Mouse (Mus musculus) A20 (cell line): Measurements from ENCODE around the gene Zfp82.
A peak's percentile ranks its signal among the peaks of the same experiment; 100 is the strongest.
"Not testable (repeated sequence)": the region's sequence is repeated elsewhere in the genome, so short reads cannot be mapped to it uniquely, and the experiment has no call there.

Experiments
- DNase-seq: peaks from one replicate; pipeline ENCODE4 v3.0.0-alpha.2; 2011; ENCODE audit warnings: low read depth, low spot score

Gene Zfp82

GRCm38 (mm10) chr7:30072146-30073028, at the start of gene Zfp82:
Gene Zfp82 (minus strand): TSS chr7:30072900.
- DNase-seq = peak; percentile 95

DNA sequence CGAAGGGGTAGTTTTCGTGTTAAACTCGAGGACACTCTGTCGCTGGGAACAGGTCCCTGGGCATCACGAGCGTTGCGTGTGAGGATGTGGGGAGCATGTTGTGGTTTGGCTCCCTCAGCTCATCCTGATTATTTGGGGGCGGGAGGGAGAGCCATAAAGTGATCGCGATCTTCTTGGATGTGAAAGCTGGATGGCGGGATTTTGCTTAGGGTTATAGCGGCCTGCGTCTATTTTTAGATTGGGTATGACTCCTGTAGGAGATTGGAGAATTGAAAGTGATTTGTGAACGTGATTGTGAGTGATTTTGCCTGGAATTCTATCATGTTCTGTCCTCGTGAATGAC, 49.5 kb upstream of the Zfp82 start:
- no peak for DNase-seq

- DNase-seq = peak; percentile 93
Observed at GRCm38 (mm10) chr7:30121308-30122187, 48.8 kb upstream of the Zfp82 start, which contains the start of gene Zfp382. Gene Zfp382 (plus strand): TSS chr7:30121942.

- DNase-seq = not testable (repeated sequence)
Observed at GRCm38 (mm10) chr7:30117935-30118334, 45.2 kb upstream of the Zfp82 start.

DNA sequence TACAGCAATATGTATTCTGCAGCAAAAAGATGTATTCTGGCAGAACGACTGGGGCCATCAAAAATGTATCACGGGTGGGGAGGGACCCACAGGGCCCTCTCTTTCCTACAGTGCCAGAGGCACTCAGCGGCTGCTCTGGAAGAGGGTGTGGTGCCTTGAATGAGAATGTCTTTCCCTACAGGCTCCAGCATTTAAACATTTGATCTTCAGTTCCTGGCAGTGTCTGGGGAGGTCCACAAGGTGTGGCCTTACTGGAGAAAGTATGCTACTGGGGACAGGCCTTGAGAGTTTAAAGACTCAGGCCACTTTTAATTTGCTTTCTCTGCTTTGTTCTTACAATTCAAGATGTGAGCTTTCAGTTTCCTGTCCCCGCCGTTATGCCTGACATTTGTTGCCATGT, 43.4 kb upstream of the Zfp82 start:
- DNase-seq = no peak

- DNase-seq = peak; percentile 81
Observed at GRCm38 (mm10) chr7:30099297-30099696, 26.6 kb upstream of the Zfp82 start.

DNA sequence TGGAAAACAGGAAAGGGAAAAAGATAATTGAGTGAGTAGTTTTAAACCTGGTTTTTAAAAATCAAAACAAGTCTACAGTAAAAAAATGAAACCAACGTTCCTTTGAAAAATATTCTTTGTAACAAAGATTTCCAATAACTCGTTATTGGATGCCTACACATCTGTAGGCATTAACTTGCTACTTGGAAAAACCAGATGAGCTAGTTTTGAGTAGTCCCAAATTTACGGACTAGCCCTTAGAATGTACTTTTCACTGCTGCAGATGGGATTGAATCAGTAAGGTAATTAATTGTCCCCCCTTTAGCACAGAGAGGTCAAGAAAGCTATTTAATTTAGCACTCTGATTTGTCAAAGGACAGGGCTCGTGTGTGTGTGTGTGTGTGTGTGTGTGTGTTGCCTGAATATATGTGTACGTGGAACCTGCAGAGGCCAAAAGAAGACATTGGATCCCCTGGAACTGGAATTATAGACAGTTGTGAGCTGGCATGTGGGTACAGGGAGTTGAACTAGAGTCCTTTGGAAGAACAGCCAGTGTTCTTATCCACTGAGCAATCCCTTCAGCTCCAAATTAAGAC, 22.9 kb upstream of the Zfp82 start:
- DNase-seq = peak; percentile 43

- DNase-seq = peak; percentile 93
Observed at GRCm38 (mm10) chr7:30094646-30095429, 22.1 kb upstream of the Zfp82 start, which contains the start of gene Zfp260. Gene Zfp260 (plus strand): TSS chr7:30094777.

- no peak for DNase-seq
Observed at GRCm38 (mm10) chr7:30093918-30094415, 21.3 kb upstream of the Zfp82 start.

- no peak for DNase-seq
Observed at GRCm38 (mm10) chr7:30092666-30093065, 20.0 kb upstream of the Zfp82 start.

DNA sequence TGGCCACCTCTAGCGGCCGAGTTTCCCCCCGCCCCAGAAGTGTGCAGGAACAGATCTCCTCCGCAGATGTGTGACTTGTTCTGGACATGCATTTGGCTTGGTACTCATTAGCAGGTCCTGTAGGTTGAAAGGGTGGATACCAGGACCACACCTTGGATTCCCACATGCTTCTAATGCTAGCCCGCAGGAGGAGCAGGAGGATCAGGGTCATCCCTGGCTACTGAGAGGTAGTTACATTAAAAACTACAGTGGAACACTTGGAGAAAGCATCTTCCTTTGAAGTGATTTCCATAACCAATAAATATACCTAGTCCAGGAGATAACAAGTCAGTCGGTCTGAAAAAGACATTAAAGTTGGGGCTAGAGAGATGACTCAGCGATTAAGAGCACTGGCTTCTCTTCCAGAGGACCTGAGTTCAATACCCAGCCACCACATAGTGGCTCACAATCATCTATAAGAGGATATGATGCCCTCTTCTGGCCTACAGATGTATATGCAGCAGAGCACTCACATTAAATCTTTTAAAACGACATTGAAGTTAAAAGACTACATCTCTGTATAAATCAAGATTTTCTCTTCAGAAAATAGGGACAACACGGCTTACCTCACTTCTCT, 18.4 kb upstream of the Zfp82 start:
- no peak for DNase-seq

DNA sequence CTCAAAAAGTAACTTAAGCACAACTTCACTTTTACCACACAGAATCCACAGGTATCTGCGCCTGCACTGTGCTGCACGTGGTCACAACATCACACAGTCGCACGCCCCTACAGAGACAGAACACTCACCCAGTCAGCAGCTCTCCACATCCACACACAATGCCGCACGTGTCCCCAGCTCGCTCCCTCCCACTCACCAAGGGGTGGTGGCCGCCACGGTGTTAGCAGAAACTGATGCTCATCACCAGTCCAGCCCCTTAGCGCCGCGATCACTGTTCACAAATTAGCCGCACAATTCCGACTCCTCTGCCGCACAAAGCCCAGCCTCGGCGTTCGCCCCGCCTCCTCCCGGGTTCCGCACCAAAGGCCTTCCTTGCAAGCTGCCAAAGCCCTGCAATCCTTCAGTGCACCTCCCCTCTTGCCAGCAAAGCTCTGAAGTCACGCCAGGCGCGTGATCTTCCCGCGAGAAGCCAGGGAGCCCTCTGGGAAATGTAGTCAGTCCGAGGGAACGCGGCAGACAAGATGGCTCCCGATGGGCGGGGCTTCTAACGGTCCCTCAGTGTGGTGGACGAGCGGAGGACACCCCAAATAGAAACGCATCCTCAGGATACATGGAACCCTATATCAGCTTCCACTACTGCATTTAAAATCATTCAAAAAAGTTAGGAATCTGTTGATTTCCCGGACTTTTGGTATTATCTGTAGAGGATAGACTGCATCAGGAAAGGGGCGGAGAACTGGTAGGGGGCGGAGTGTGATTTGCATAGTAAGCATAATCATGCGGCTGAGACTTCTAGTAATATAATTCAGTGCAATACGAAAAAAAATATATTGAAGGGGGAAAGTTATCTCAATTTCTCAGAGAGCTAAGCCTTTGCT, 17.6 kb upstream of the Zfp82 start, which contains the start of the genes Gm26920 and Zfp566:
TSS of gene Gm26920 (minus strand) at position 319 of the 878 bp plus-strand sequence.
TSS of gene Zfp566 (minus strand) at position 436 of the 878 bp plus-strand sequence.
- peak; percentile 96 for DNase-seq

DNA sequence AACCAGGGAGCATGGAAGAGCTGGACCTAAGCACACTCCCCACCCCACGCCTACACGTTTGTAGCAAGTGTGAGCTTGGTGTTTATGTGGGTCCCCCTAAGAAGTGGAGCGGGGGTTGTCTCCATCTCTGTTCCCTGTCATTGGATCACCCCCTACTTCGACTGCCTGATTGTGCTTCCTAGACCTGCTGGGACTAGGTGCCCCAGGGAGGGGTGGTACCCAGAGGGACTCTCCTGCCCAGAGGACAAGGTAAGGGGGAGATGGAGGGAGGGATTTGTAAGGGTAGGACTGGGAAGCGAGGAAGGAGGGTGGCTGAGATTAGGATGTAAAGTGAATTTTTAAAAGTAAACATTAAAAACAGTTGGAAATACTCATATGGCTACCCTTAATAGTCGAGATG, 16.7 kb upstream of the Zfp82 start:
- no peak for DNase-seq

DNA sequence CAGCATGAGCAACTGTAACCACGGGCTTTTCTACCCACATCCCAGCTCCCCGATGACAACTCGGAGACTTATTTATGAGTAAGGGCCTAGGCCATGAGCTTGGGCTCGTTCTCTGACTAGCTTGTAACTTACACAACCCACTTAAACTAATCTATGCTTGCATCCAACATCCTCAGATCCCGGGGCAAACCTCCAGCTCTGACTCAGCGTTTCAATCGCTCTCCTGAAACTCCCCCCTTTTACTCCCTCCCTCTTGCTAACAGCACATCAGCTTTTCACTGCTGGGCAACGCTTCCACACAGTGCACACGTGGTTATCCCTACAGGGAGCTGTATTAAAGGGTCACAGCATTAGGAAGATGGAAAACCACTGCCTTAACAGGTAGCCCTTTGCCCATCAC, 13.8 kb upstream of the Zfp82 start:
- no peak for DNase-seq

GRCm38 (mm10) chr7:30064622-30065021, 8.1 kb downstream of the Zfp82 start:
- no peak for DNase-seq

- DNase-seq = peak; percentile 35
Observed at GRCm38 (mm10) chr7:30062478-30062877, 10.2 kb downstream of the Zfp82 start.

- DNase-seq = no peak
Observed at GRCm38 (mm10) chr7:30060341-30060740, 12.4 kb downstream of the Zfp82 start.

GRCm38 (mm10) chr7:30053591-30053990, 19.1 kb downstream of the Zfp82 start:
- DNase-seq = no peak

- DNase-seq = peak; percentile 93
Observed at GRCm38 (mm10) chr7:30050882-30051548, 21.7 kb downstream of the Zfp82 start, which contains the start of gene Zfp14. Gene Zfp14 (minus strand): TSS chr7:30051380.
